Mouse (Mus musculus) CH12.LX (cell line): Measurements from ENCODE around the gene Camta1. TPM values are rescaled to one million over a fixed set of nuclear protein-coding genes. Genes with fewer than 3 reads are reported as not detected.

Source experiments
- DNase-seq: peaks from one replicate; pipeline ENCODE4 v3.0.0-alpha.2; 2013; ENCODE audit errors: extremely low read depth
- H3K27ac ChIP-seq: 2 replicates; pipeline ENCODE4 v1.5.1; 2012; ENCODE audit warnings: low read depth, mild to moderate bottlenecking, control low read depth, moderate library complexity; ENCODE audit not compliant: insufficient read depth
- H3K27me3 ChIP-seq: replicated peaks from 2 replicates; pipeline ENCODE3; 2012; ENCODE audit warnings: inconsistent platforms
- H3K36me3 ChIP-seq, 2 experiments: replicated peaks in 1 of 2; 2 replicates each; pipeline versions ENCODE3 to v1.6.1; 2012; ENCODE audit warnings: inconsistent platforms in 1 of 2, low read length in 1 of 2, mild to moderate bottlenecking in 1 of 2, mixed read lengths in 1 of 2, moderate library complexity in 1 of 2; ENCODE audit not compliant: control insufficient read depth in 1 of 2, insufficient read depth in 1 of 2
- H3K4me1 ChIP-seq, 2 experiments: 2 replicates each; pipeline ENCODE4 v1.6.1; 2012; ENCODE audit warnings: inconsistent platforms in 1 of 2, moderate library complexity in 1 of 2; ENCODE audit not compliant: insufficient read depth in 2 of 2, control insufficient read depth in 1 of 2
- H3K4me2 ChIP-seq: 2 replicates; pipeline ENCODE4 v1.6.1; 2012; ENCODE audit warnings: low read depth, mild to moderate bottlenecking, control low read depth; ENCODE audit not compliant: poor library complexity, insufficient read depth, severe bottlenecking
- H3K4me3 ChIP-seq, 3 experiments: fragments of 150-350 bp in 1 of 3; sonication (generic) in 1 of 3; replicated peaks in 1 of 3; 2 replicates each; pipeline versions ENCODE3 to v1.5.1; 2011 to 2012; ENCODE audit warnings: low read depth in 2 of 3, low read length in 2 of 3, mild to moderate bottlenecking in 2 of 3, moderate library complexity in 2 of 3, control low read depth in 1 of 3, improper control_type of control experiment in 1 of 3, inconsistent platforms in 1 of 3, mixed read lengths in 1 of 3; ENCODE audit not compliant: poor library complexity in 1 of 3
- H3K79me2 ChIP-seq: replicated peaks from 2 replicates; pipeline ENCODE4 v1.6.1; 2012; ENCODE audit warnings: mild to moderate bottlenecking, moderate library complexity; ENCODE audit not compliant: control insufficient read depth, poor library complexity, insufficient read depth, severe bottlenecking; ENCODE audit errors: extremely low read depth
- H3K9ac ChIP-seq: 2 replicates; pipeline ENCODE4 v1.6.1; 2012; ENCODE audit warnings: low read depth, mild to moderate bottlenecking, control low read depth, moderate library complexity; ENCODE audit not compliant: insufficient read depth
- H3K9me3 ChIP-seq: replicated peaks from 2 replicates; pipeline ENCODE3; 2012; ENCODE audit warnings: low read length, inconsistent platforms, mixed read lengths
- CHD1 ChIP-seq: IDR thresholded peaks from 2 replicates; pipeline ENCODE4 v1.6.1; 2012; ENCODE audit warnings: low read depth, low read length, improper control_type of control experiment, inconsistent platforms
- CHD2 ChIP-seq: IDR thresholded peaks from 2 replicates; pipeline ENCODE4 v1.6.1; 2011; ENCODE audit warnings: low read length, improper control_type of control experiment
- E2F4 ChIP-seq: IDR thresholded peaks from 2 replicates; pipeline ENCODE4 v1.6.1; 2011; ENCODE audit warnings: low read depth, low read length, improper control_type of control experiment; ENCODE audit not compliant: insufficient replicate concordance
- EP300 ChIP-seq: IDR thresholded peaks from 2 replicates; pipeline ENCODE4 v1.6.1; 2011; ENCODE audit warnings: low read length, improper control_type of control experiment
- ETS1 ChIP-seq: conservative IDR thresholded peaks from 2 replicates; pipeline ENCODE4 v1.6.1; 2012; ENCODE audit warnings: low read depth, mild to moderate bottlenecking, inconsistent platforms, low read length, improper control_type of control experiment, moderate library complexity
- GABPA ChIP-seq: IDR thresholded peaks from 2 replicates; pipeline ENCODE4 v1.6.1; 2012; ENCODE audit warnings: low read depth, low read length, improper control_type of control experiment, inconsistent platforms; ENCODE audit not compliant: insufficient replicate concordance
- HCFC1 ChIP-seq: IDR thresholded peaks from 2 replicates; pipeline ENCODE4 v1.6.1; 2012; ENCODE audit warnings: low read depth, mild to moderate bottlenecking, inconsistent platforms, low read length, improper control_type of control experiment
- JUND ChIP-seq: conservative IDR thresholded peaks from 2 replicates; pipeline ENCODE4 v1.6.1; 2011; ENCODE audit warnings: low read depth, low read length, improper control_type of control experiment
- MAFK ChIP-seq: IDR thresholded peaks from 2 replicates; pipeline ENCODE4 v1.6.1; 2011; ENCODE audit warnings: low read length, improper control_type of control experiment; ENCODE audit not compliant: insufficient replicate concordance
- MAX ChIP-seq: IDR thresholded peaks from 2 replicates; pipeline ENCODE4 v1.6.1; 2011; ENCODE audit warnings: low read length, improper control_type of control experiment
- MAZ ChIP-seq: IDR thresholded peaks from 2 replicates; pipeline ENCODE4 v1.6.1; 2012; ENCODE audit warnings: low read depth, mild to moderate bottlenecking, inconsistent platforms, low read length, improper control_type of control experiment, moderate library complexity
- MEF2A ChIP-seq: IDR thresholded peaks from 2 replicates; pipeline ENCODE4 v1.6.1; 2014; ENCODE audit warnings: low read depth, mild to moderate bottlenecking, inconsistent platforms, low read length, improper control_type of control experiment, borderline replicate concordance
- MXI1 ChIP-seq: IDR thresholded peaks from 2 replicates; pipeline ENCODE4 v1.6.1; 2011; ENCODE audit warnings: mild to moderate bottlenecking, low read depth, low read length, improper control_type of control experiment
- NELFE ChIP-seq: IDR thresholded peaks from 2 replicates; pipeline ENCODE4 v1.6.1; 2011; ENCODE audit warnings: low read depth, low read length, improper control_type of control experiment
- NRF1 ChIP-seq: IDR thresholded peaks from 2 replicates; pipeline ENCODE4 v1.6.1; 2014; ENCODE audit warnings: low read depth, mild to moderate bottlenecking, inconsistent platforms, low read length, improper control_type of control experiment, moderate library complexity
- PAX5 ChIP-seq: IDR thresholded peaks from 2 replicates; pipeline ENCODE4 v1.6.1; 2012; ENCODE audit warnings: low read length, inconsistent platforms, mixed read lengths
- POLR2A ChIP-seq: IDR thresholded peaks from 2 replicates; pipeline ENCODE4 v1.6.1; 2011; ENCODE audit warnings: low read depth, mild to moderate bottlenecking, improper control_type of control experiment, low read length
- POLR2AphosphoS2 ChIP-seq: IDR thresholded peaks from 2 replicates; pipeline ENCODE4 v1.6.1; 2011; ENCODE audit warnings: low read depth, low read length, improper control_type of control experiment
- RAD21 ChIP-seq: IDR thresholded peaks from 2 replicates; pipeline ENCODE4 v1.6.1; 2011; ENCODE audit warnings: low read depth, mild to moderate bottlenecking, low read length, improper control_type of control experiment, moderate library complexity
- RCOR1 ChIP-seq: conservative IDR thresholded peaks from 2 replicates; pipeline ENCODE4 v1.6.1; 2012; ENCODE audit warnings: low read depth, mild to moderate bottlenecking, inconsistent platforms, low read length, improper control_type of control experiment
- SIN3A ChIP-seq: IDR thresholded peaks from 2 replicates; pipeline ENCODE4 v1.6.1; 2012; ENCODE audit warnings: low read length, improper control_type of control experiment, inconsistent platforms
- TBP ChIP-seq: conservative IDR thresholded peaks from 2 replicates; pipeline ENCODE4 v1.6.1; 2011; ENCODE audit warnings: low read depth, low read length, improper control_type of control experiment
- TCF12 ChIP-seq: IDR thresholded peaks from 2 replicates; pipeline ENCODE4 v1.6.1; 2014; ENCODE audit warnings: low read depth, mild to moderate bottlenecking, inconsistent platforms, low read length, improper control_type of control experiment
- UBTF ChIP-seq: IDR thresholded peaks from 2 replicates; pipeline ENCODE4 v1.6.1; 2012; ENCODE audit warnings: low read depth, mild to moderate bottlenecking, inconsistent platforms, low read length, improper control_type of control experiment, moderate library complexity
- USF2 ChIP-seq: conservative IDR thresholded peaks from 2 replicates; pipeline ENCODE4 v1.6.1; 2011; ENCODE audit warnings: low read depth, low read length, improper control_type of control experiment
- ZC3H11A ChIP-seq: IDR thresholded peaks from 2 replicates; pipeline ENCODE4 v1.6.1; 2012; ENCODE audit warnings: low read depth, mild to moderate bottlenecking, inconsistent platforms, low read length, improper control_type of control experiment
- ZKSCAN1 ChIP-seq: IDR thresholded peaks from 2 replicates; pipeline ENCODE4 v1.6.1; 2012; ENCODE audit warnings: low read depth, inconsistent platforms, low read length, improper control_type of control experiment, borderline replicate concordance
- ZMIZ1 ChIP-seq: IDR thresholded peaks from 2 replicates; pipeline ENCODE4 v1.6.1; 2012; ENCODE audit warnings: low read depth, mild to moderate bottlenecking, inconsistent platforms, low read length, improper control_type of control experiment
- dilution Hi-C: fragments of 300-500 bp; cut with MboI; formaldehyde crosslinking; loops from 2 replicates; pipeline ENCODE4 v1.14.3; 2020; ENCODE audit warnings: low sequenced_read_pairs; ENCODE audit not compliant: extremely low pct_unique_long_range_greater_than_20kb, extremely low pct_ligation_motif_present
- in situ Hi-C: fragments of 300-500 bp; cut with MboI; formaldehyde crosslinking; loops from 3 replicates; pipeline ENCODE4 v1.14.3; 2019; ENCODE audit warnings: low sequenced_read_pairs, low pct_ligation_motif_present, low pct_unique_long_range_greater_than_20kb, mixed read lengths
- polyA plus RNA-seq: library from polyadenylated mRNA; unstranded; fragments of >175 nt; gene quantifications from 2 replicates; pipeline ENCODE4 v1.2.1, GENCODE M21; 2012; ENCODE audit warnings: low read depth; ENCODE audit not compliant: insufficient read length
- total RNA-seq, 2 experiments: library from RNA; depleted of rRNA; stranded (reverse); fragments of 300-350 nt in 1 of 2; fragments of >200 nt in 1 of 2; gene quantifications; 2 replicates each; pipeline ENCODE4 v1.2.3; 2012 to 2014

The Camta1 gene
- total and polyA plus RNA-seq, 3 experiments = 9.9 to 32.5 (median 15.3) TPM

- Histone ChIP-seq H3K4me2 (no peak overlapping the region), H3K4me1 (no peaks in the 10 kb centered on the region), H3K4me3 (no peak overlapping the region), H3K36me3 (no peaks in the 10 kb centered on the region), H3K79me2 (no peaks in the 10 kb centered on the region), H3K27ac (no peak overlapping the region), H3K9ac (no peak overlapping the region), H3K27me3 (no peaks in the 10 kb centered on the region), H3K9me3 (peaks cover 96% of the 10 kb centered on the region)
- dilution Hi-C loops (no loop called here), in situ Hi-C loops (no loop called here)
- no peak for DNase-seq
- TF ChIP-seq SIN3A = no peak
- TF ChIP-seq ZKSCAN1 = no peak
- no peak for TF ChIP-seq NELFE
- no peak for TF ChIP-seq HCFC1
- no peak for TF ChIP-seq POLR2AphosphoS2
- no peak for TF ChIP-seq GABPA
- TF ChIP-seq JUND = no peak
- TF ChIP-seq CHD2 = no peak
- no peak for TF ChIP-seq CHD1
- TF ChIP-seq TBP = no peak
- TF ChIP-seq MAZ = no peak
- no peak for TF ChIP-seq RAD21
- no peak for TF ChIP-seq MAFK
- TF ChIP-seq MEF2A = no peak
- no peak for TF ChIP-seq RCOR1
- no peak for TF ChIP-seq ZMIZ1
- no peak for TF ChIP-seq UBTF
- no peak for TF ChIP-seq ZC3H11A
- TF ChIP-seq ETS1 = no peak
- no peak for TF ChIP-seq TCF12
Measured at GRCm38 (mm10) chr4:151302195-151303126, 559.2 kb downstream of the Camta1 start.

GRCm38 (mm10) chr4:151301337-151301736, 560.3 kb downstream of the Camta1 start:
- Histone ChIP-seq H3K79me2 (no peaks in the 10 kb centered on the region), H3K27ac (no peak overlapping the region), H3K27me3 (no peaks in the 10 kb centered on the region), H3K9me3 (peaks cover 96% of the 10 kb centered on the region), H3K4me1 (no peaks in the 10 kb centered on the region), H3K9ac (no peak overlapping the region), H3K4me3 (no peak overlapping the region), H3K36me3 (no peaks in the 10 kb centered on the region), H3K4me2 (no peak overlapping the region)
- no peak for DNase-seq
- in situ Hi-C loops = no loop called here
- TF ChIP-seq PAX5 = no peak
- TF ChIP-seq ZC3H11A = no peak
- TF ChIP-seq MAZ = no peak
- TF ChIP-seq MAX = no peak
- no peak for TF ChIP-seq GABPA
- no peak for TF ChIP-seq USF2
- TF ChIP-seq EP300 = no peak
- no peak for TF ChIP-seq MXI1
- no peak for TF ChIP-seq NRF1
- no peak for TF ChIP-seq RCOR1
- no peak for TF ChIP-seq TBP
- no peak for TF ChIP-seq ETS1
- TF ChIP-seq E2F4 = no peak
- no peak for TF ChIP-seq POLR2A
- TF ChIP-seq CHD2 = no peak
- dilution Hi-C loops = no loop called here
